Mouse (Mus musculus) G1E (cell line): ENCODE data around the gene Sap30bp. TPM values are rescaled to one million over a fixed set of nuclear protein-coding genes. Genes with fewer than 3 reads are reported as not detected.
A peak's percentile ranks its signal among the peaks of the same experiment; 100 is the strongest.

Experiments
- ATAC-seq: 2 replicates; pipeline ENCODE4 v1.8.0; 2016; ENCODE audit warnings: mild to moderate bottlenecking; ENCODE audit not compliant: insufficient number of reproducible peaks, poor library complexity, low FRiP score, severe bottlenecking; ENCODE audit errors: extremely low read depth
- DNase-seq: peaks from one replicate; pipeline ENCODE4 v3.0.0; 2012; ENCODE audit warnings: low spot score
- H3K27me3 ChIP-seq: 2 replicates; pipeline ENCODE4 v1.6.1; 2012; ENCODE audit warnings: mild to moderate bottlenecking, low read length, inconsistent platforms; ENCODE audit not compliant: insufficient read depth
- H3K36me3 ChIP-seq: replicated peaks from 2 replicates; pipeline ENCODE3; 2012; ENCODE audit warnings: mild to moderate bottlenecking, inconsistent platforms
- H3K4me1 ChIP-seq: 2 replicates; pipeline ENCODE4 v1.6.1; 2012; ENCODE audit warnings: low read depth, low read length, inconsistent platforms, mixed read lengths; ENCODE audit not compliant: insufficient read depth
- H3K4me3 ChIP-seq: 2 replicates; pipeline ENCODE4 v1.5.1; 2012; ENCODE audit warnings: low read depth, mild to moderate bottlenecking, inconsistent platforms, low read length, moderate library complexity, mixed read lengths
- H3K9me3 ChIP-seq: replicated peaks from 2 replicates; pipeline ENCODE4 v1.6.1; 2012; ENCODE audit warnings: inconsistent platforms
- CTCF ChIP-seq: IDR thresholded peaks from 2 replicates; pipeline ENCODE4 v1.5.1; 2012; ENCODE audit warnings: low read depth, low read length, inconsistent platforms, mixed read lengths
- GATA1 ChIP-seq: IDR thresholded peaks from 2 replicates; pipeline ENCODE4 v1.6.1; 2012; ENCODE audit warnings: borderline replicate concordance, low read length, inconsistent platforms, mixed read lengths
- GATA2 ChIP-seq: IDR thresholded peaks from 2 replicates; pipeline ENCODE4 v1.6.1; 2012; ENCODE audit warnings: low read depth, low read length, inconsistent platforms, borderline replicate concordance
- POLR2AphosphoS5 ChIP-seq: IDR thresholded peaks from 2 replicates; pipeline ENCODE4 v1.6.1; 2012; ENCODE audit warnings: low read depth, low read length, inconsistent platforms; ENCODE audit not compliant: insufficient replicate concordance
- TAL1 ChIP-seq: conservative IDR thresholded peaks from 2 replicates; pipeline ENCODE4 v1.6.1; 2012; ENCODE audit warnings: low read depth, low read length, inconsistent platforms, mixed read lengths
- polyA plus RNA-seq: library from polyadenylated mRNA; stranded (reverse); fragments of >175 nt; gene quantifications from 2 replicates; pipeline ENCODE4 v1.2.3, GENCODE M21; 2012
- total RNA-seq, 2 experiments: library from RNA; stranded (forward) in 1 of 2; stranded (reverse) in 1 of 2; fragments of 200-1000 nt in 1 of 2; fragments of >200 nt in 1 of 2; fragmentation: Nextera tagmentation in 1 of 2; gene quantifications; 2 replicates each; pipeline ENCODE4 v1.2.3; 2014 to 2017

Sap30bp gene
- total and polyA plus RNA-seq, 3 experiments: 27.8 to 131 (median 30.8) TPM

DNA sequence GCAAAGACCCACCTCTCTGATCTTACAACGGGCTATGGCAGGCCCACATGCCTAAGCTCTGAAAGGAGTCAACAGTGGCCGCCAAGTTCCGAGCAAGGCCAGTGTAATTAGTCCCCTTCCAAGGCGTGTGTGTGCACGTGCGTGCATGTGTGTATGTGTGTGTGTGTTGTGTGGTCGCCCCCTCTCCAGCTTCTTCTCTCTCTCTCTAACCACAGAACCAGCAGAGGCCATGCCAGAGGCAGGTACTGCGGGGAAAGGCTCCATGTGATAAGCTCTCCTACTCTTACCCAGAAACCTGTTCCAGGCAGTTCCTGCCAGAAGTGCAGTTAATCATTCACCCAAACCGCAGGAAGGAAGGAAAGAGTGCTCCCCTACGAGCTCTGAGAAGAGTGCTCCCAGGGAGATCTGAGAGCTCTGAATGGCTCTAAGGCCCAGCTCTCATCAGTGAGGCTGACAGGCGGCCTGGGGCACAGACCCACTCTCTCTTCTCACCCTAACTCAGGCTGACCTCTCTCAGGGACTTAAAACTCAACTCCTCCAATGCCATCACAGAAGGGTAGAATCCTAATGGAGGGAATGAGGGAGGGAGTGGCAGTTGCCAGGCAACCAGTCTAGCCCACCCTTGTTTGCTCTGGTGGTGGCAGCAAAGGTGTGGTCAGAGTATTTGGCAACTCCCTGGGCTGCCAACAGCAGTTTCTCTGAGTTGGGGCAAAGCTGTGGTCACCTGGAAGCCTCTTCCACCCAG lies 21.3 kb upstream of the Sap30bp start, which contains the start of gene Smim6:
Gene Smim6, plus strand, starts transcription at position 386 of the 745 bp plus-strand sequence.
- Histone ChIP-seq H3K27me3 (no peaks in the 10 kb centered on the region), H3K4me3 (peak within 1 kb of the TSS; percentile 18; the same call in 1 of the 2 replicates), H3K36me3 (peaks cover 86% of the 10 kb centered on the region), H3K4me1 (peaks cover 39% of the 10 kb centered on the region), H3K9me3 (no peaks in the 10 kb centered on the region)
- no peak for TF ChIP-seq CTCF
- TF ChIP-seq TAL1: no peak
- TF ChIP-seq POLR2AphosphoS5: no peak
- no peak for TF ChIP-seq GATA2
- no peak for TF ChIP-seq GATA1
- ATAC-seq: peak; percentile 10; the same call in 1 of the 2 replicates
- DNase-seq: peak; percentile 28

DNA sequence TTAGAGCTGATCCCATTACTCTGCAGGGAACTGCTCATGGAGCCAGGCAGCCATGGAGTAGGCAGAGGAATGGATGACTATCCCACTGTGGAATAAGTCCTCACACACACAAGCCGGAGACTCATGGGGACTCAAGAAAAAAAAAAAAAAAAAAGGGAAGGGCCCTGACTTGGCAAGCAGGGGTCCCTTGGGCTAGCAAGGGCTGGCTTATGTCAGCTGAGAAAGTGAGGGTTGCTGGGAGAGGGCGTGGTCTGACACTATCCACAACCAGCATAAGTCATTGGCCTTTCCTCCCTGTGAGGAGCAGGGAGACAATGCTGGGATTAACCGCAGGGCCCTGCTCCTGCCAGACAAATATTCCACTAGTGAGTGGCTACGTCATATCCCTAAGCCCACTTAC lies 16.5 kb upstream of the Sap30bp start:
- Histone ChIP-seq H3K9me3 (no peaks in the 10 kb centered on the region), H3K36me3 (peaks cover 87% of the 10 kb centered on the region), H3K4me3 (no peak overlapping the region), H3K4me1 (peaks cover 27% of the 10 kb centered on the region), H3K27me3 (no peaks in the 10 kb centered on the region)
- DNase-seq: no peak
- TF ChIP-seq POLR2AphosphoS5 (no peak), TAL1 (no peak)
- no peak for ATAC-seq

DNA sequence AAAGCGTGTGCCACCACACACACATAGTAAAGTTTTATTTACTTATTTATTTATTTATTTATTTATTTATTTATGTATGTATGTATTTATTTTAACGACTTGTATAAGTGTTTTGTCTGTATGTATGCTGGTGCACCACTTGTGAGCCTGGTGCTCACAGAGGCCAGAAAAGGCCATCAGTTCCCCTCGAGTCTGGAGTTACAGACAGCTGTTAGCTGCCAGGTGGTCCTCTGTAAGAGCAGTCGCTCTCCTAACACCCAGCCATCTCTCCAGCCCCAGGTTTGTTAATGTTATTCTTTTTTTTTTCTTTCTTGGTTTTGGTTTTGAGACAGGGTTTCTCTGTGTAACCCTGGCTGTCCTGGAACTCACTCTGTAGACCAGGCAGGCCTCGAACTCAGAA lies 14.4 kb upstream of the Sap30bp start:
- Histone ChIP-seq H3K9me3 (no peaks in the 10 kb centered on the region), H3K4me1 (peaks cover 17% of the 10 kb centered on the region), H3K36me3 (peaks cover 86% of the 10 kb centered on the region), H3K27me3 (no peaks in the 10 kb centered on the region), H3K4me3 (no peak overlapping the region)
- TF ChIP-seq POLR2AphosphoS5 (no peak), GATA2 (no peak), TAL1 (no peak), CTCF (no peak), GATA1 (no peak)
- ATAC-seq: no peak
- DNase-seq: no peak

DNA sequence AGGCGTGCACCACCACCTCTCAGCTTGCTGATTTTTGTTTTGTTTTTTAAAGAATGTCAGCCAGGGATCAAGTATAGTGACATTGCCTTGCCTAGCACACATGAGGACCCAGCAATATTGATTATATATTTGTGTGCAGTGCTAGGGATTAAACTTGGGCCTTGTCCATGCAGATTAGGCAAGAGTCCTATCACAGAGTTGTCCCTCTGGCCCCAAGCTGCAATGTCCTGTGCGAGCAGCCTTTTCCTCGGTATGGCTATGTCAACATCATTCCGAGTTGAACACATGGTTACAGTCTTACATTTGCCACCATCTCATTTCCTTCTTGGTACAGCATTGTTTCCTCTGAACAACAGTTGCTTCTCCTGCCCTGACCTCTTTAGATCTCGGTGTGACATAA lies 14.0 kb upstream of the Sap30bp start:
- peaks cover 86% of the 10 kb centered on the region for H3K36me3 ChIP-seq
- DNase-seq (no peak), ATAC-seq (no peak)
- no peak overlapping the region for H3K4me3 ChIP-seq
- H3K4me1 ChIP-seq: peaks cover 17% of the 10 kb centered on the region
- no peaks in the 10 kb centered on the region for H3K9me3 ChIP-seq
- no peaks in the 10 kb centered on the region for H3K27me3 ChIP-seq
- TF ChIP-seq CTCF: no peak
- TF ChIP-seq GATA1: no peak
- no peak for TF ChIP-seq GATA2
- no peak for TF ChIP-seq POLR2AphosphoS5
- no peak for TF ChIP-seq TAL1

DNA sequence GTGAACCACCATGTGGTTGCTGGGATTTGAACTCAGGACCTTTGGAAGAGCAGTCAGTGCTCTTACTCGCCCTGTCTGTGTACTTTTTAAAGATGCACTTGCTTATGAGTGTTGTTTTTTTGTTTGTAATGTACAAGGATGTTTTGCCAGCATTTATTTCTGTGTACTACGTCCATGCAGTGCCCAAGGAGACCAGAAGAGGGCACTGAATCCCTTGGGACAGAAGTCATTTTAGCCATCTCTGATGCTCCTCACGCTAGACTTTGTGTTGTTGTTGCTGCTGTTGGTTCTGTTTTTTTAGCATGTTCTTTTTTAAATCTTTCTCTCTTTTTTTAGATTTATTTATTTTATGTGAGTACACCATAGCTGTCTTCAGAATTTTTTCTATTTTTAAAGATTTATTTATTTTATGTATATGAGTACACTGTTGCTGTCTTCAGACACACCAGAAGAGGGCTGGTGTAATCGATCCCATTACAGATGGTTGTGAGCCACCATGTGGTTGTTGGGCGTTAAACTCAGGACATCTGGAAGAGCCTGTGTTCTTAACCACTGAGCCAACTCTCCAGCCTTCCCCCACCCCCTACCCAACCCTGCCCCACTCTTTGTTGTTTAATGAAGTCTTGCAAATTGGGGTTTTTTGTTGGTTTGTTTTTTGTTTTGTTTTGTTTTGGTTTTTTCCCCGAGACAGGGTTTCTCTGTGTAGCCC lies 12.8 kb upstream of the Sap30bp start:
- ATAC-seq (no peak), DNase-seq (no peak)
- TF ChIP-seq POLR2AphosphoS5 (no peak), CTCF (peak; percentile 78), TAL1 (no peak), GATA2 (no peak), GATA1 (no peak)
- Histone ChIP-seq H3K4me3 (no peak overlapping the region), H3K36me3 (peaks cover 86% of the 10 kb centered on the region), H3K9me3 (no peaks in the 10 kb centered on the region), H3K4me1 (peaks cover 12% of the 10 kb centered on the region), H3K27me3 (no peaks in the 10 kb centered on the region)

DNA sequence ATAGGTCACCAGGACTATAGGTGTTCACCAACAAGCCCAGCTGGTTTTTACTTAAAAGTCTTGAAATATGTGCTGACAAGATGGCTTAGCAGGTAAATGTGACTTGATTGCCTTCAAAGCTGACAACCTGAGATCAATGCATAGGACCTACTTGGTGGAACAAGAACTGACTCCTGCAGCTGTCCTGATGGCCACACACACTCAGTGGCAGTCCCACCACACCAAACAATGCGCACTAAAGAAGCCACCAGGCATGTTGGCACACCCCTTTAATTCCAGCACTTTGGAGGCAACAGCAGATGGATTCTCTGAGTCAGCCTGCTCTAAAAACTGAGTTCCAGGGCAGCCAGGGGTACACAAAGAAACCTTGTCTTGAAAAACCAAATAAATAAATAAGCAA lies 11.1 kb upstream of the Sap30bp start:
- ATAC-seq (no peak), DNase-seq (no peak)
- H3K4me1 ChIP-seq: peaks cover 3% of the 10 kb centered on the region; the same call in 1 of the 2 replicates
- H3K4me3 ChIP-seq: no peak overlapping the region
- H3K36me3 ChIP-seq: peaks cover 78% of the 10 kb centered on the region
- no peaks in the 10 kb centered on the region for H3K27me3 ChIP-seq
- no peaks in the 10 kb centered on the region for H3K9me3 ChIP-seq
- TF ChIP-seq GATA1 (no peak), POLR2AphosphoS5 (no peak), CTCF (no peak)

DNA sequence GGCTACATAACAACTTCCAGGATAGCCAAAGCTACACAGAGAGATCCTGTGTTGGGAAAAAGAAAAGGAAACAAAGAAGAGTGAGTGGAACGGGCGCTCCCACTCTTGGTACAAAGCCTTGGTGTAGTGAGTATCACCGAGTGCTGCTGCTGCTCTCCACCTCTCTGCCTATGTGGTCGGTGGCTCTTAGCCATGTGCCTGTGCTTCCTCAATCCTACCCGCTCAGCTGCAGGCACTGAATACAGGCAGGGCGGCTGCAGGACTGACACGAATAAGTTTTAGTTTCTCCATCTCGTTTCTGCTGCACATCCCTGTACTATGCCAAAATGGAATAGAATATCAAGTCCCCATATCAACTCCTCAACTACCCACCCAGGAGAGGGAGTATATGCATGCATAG lies 4.1 kb upstream of the Sap30bp start:
- no peak for ATAC-seq
- peaks cover 64% of the 10 kb centered on the region for H3K36me3 ChIP-seq
- no peak for TF ChIP-seq TAL1
- no peak for TF ChIP-seq GATA2
- TF ChIP-seq POLR2AphosphoS5: no peak
- TF ChIP-seq GATA1: no peak
- no peak for TF ChIP-seq CTCF
- H3K27me3 ChIP-seq: no peaks in the 10 kb centered on the region
- H3K4me1 ChIP-seq: peaks cover 20% of the 10 kb centered on the region
- DNase-seq: no peak
- no peaks in the 10 kb centered on the region for H3K9me3 ChIP-seq
- H3K4me3 ChIP-seq: no peak overlapping the region
